Mouse (Mus musculus): ENCODE data around the gene Chd8. TPM values are rescaled to one million over a fixed set of nuclear protein-coding genes. Genes with fewer than 3 reads are reported as not detected.

The Chd8 gene
- polyA plus RNA-seq, 1 experiment from 2014 or later = 20.9 TPM

DNA sequence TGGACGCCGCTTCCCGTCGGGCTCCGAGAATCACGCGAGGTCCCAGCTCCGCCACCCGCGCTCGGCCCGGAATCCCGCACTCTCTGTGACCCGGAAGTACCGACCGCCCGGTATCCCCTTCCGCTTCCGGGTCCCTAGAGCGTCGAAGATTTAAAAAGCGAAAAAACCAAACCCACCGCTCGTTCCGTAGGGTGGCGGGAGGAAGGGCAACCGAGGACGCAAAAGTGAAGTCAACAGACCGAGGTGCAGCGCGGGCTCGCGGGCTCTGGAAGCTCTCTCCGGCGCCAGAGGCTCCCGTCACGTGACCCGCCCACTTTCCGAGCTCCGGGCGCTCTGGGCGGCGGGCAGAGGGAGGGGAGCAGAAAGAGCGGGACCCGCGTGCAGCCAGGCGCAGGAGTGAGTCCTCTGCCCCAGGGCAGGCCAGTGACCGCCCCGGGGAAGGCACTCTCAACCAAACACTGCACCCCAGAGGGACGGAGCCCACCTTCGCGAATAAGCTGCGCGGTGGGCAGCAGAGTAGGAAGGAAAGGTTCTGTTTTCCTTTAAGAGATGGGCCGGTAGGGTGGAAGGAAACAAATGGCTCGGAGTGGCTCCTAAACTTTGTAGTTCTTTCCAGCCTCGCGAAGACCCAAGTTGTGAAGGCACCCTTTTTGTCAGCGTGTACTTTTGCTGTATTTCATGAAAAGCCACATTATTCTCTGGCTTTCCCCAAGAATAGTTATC lies 60.3 kb downstream of the Chd8 start, which contains the start of gene Supt16:
Supt16 (minus strand) TSS at position 261 of the 723 bp plus-strand sequence.
- H3K4me3 ChIP-seq = peak within 1 kb of the TSS; percentile 100
- peak within 1 kb of the TSS; percentile 97 for H3K9ac ChIP-seq
- H3K27ac ChIP-seq = peak within 1 kb of the TSS; percentile 99
- H3K27me3 ChIP-seq (replicated peaks) = no peaks in the 10 kb centered on the region
- WGBS (ENCODE audit: insufficient replicate concordance) = under 1% methylated on average over 59 of the region's 59 CpGs
- H3K36me3 ChIP-seq = peaks cover 54% of the 10 kb centered on the region
- peak; percentile 88 for ATAC-seq
- peak within 1 kb of the TSS; percentile 81 for H3K4me2 ChIP-seq
- H3K9me3 ChIP-seq (replicated peaks) = no peaks in the 10 kb centered on the region
- H3K4me1 ChIP-seq = peaks cover 62% of the 10 kb centered on the region

DNA sequence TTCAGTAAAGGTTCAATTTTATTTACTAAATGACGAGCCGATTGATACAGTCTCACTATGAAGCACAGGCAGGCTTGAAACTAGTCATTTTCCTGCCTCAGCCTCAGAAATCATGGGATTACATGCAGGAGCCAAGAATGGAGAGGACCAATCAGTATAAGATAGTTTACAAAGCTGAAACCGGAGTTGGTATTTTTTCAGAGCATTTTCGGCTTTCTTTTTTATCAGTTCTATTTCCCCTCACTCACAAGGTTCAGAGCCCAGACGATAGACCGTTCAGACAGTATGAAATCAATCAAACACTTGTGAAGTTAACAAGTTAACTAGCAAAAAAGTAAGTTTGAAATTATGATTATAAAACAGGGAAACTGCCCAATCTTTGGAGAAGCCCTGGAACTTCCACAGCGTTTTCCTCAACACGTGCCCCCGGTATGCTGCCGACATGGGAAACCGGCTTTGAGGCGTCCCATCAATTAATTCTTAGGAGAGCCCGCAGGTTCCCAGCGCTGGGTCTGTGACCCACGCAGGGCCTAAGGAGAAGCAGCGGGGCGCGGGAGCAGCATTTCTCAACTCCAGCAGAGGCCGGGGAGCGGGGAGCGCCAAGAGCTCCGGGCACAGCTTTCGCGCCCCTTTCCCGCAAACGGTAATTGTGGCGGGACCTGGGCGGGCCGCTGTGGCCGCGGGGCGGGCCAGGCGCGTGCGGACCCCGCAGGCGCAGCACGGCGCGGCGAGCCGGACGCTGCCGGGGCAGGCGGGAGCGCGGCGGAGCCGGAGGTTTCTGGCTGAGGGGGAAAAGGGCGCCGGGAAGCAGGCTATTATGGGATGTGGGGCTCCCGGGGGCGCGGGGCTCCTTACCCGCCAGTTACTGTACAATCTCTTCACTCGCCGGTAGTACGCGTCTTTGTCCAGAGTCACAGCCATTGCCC lies 61.1 kb downstream of the Chd8 start:
- Histone ChIP-seq H3K9ac (peak overlapping the region; percentile 97), H3K9me3 (replicated peaks) (no peaks in the 10 kb centered on the region), H3K4me1 (peaks cover 70% of the 10 kb centered on the region), H3K4me2 (peak overlapping the region; percentile 81), H3K36me3 (peaks cover 52% of the 10 kb centered on the region), H3K4me3 (peak overlapping the region; percentile 100), H3K27ac (peak overlapping the region; percentile 99), H3K27me3 (replicated peaks) (no peaks in the 10 kb centered on the region)
- ATAC-seq = peak; percentile 42
- WGBS (ENCODE audit: insufficient replicate concordance) = under 1% methylated on average over 54 of the region's 59 CpGs

DNA sequence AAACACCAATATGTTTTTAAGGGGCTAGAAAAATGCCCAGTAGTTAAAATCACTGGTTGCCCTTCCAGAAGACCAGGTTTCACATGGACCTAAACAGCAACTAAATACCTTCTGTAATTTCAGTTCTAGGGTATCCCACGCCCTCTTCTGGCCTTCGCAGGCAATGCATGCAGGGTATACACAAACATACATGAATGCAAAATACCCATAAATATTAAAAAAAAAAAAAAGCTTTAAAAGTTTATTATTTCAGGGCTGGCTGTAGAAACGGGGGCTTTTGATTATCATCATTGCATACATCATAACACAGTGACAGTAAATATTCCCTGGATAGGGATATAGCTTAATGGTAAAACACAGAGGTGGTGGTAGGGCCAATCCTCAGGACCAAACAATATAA lies 61.9 kb downstream of the Chd8 start:
- H3K36me3 ChIP-seq = peaks cover 46% of the 10 kb centered on the region
- H3K27ac ChIP-seq = peak overlapping the region; percentile 99; the same call in 1 of the 2 replicates
- peak overlapping the region; percentile 97 for H3K9ac ChIP-seq
- H3K4me1 ChIP-seq = peaks cover 78% of the 10 kb centered on the region
- 0% methylated on average over 3 of the region's 3 CpGs for WGBS (ENCODE audit: insufficient replicate concordance)
- ATAC-seq = no peak
- no peaks in the 10 kb centered on the region for H3K9me3 ChIP-seq (replicated peaks)
- H3K4me2 ChIP-seq = peak overlapping the region; percentile 81
- no peaks in the 10 kb centered on the region for H3K27me3 ChIP-seq (replicated peaks)
- H3K4me3 ChIP-seq = peak overlapping the region; percentile 100

DNA sequence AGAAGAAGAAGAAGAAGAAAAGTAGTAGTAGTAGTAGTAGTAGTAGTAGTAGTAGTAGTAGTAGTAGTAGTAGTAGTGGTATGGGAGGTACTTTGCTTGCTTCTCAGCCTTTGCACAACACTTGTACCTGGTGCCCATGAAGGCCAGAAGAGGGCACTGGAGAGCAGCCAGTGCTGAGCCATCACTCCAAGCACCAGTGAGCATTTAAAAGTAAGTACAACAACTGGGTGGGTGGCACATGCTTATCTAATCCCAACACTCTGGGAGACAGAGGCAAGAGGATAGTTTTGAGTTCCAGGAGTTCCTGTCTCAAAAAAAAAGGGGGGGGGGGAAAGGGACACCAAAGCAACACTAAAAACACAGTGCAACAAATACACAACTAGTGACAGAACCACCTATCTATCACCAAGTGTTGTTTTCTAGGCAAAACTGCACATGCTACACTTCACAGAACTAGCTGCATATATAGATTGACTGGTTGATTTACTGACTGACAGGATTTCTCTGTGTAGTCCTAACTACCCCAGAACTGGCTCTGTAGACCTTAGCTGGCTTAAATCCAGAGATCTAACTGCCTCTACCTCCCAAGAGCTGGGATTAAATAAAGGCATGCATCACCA lies 66.7 kb downstream of the Chd8 start:
- no peaks in the 10 kb centered on the region for H3K9me3 ChIP-seq (replicated peaks)
- peaks cover 47% of the 10 kb centered on the region for H3K36me3 ChIP-seq
- H3K27ac ChIP-seq = peak overlapping the region; percentile 66
- peak overlapping the region; percentile 43 for H3K4me2 ChIP-seq
- no peak overlapping the region for H3K4me3 ChIP-seq
- ATAC-seq = peak; percentile 91
- no peak overlapping the region for H3K9ac ChIP-seq
- H3K27me3 ChIP-seq (replicated peaks) = no peaks in the 10 kb centered on the region
- H3K4me1 ChIP-seq = peaks cover 71% of the 10 kb centered on the region

DNA sequence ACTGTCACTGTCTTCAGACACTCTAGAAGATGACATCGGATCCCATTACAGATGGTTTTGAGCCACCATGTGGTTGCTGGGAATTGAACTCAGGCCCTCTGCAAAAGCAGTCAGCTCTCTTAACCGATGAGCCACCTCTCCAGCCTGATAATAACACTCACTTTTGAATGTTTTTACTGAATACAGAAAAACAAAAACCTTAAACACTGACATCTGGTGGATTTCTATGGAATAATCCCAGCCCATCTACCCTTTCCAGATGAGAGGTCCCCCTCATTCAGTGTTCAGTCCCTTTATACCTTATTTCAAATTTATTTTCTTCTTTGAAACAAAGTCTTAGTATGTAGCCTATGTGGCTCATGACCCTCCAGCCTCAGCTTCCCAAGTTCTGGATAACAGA lies 68.1 kb downstream of the Chd8 start:
- Histone ChIP-seq H3K27me3 (replicated peaks) (no peaks in the 10 kb centered on the region), H3K9ac (no peak overlapping the region), H3K27ac (no peak overlapping the region), H3K4me1 (peaks cover 59% of the 10 kb centered on the region), H3K9me3 (replicated peaks) (no peaks in the 10 kb centered on the region), H3K36me3 (peaks cover 49% of the 10 kb centered on the region), H3K4me3 (no peak overlapping the region), H3K4me2 (no peak overlapping the region)
- WGBS (ENCODE audit: insufficient replicate concordance) = 59% methylated on average over 2 of the region's 2 CpGs
- no peak for ATAC-seq

DNA sequence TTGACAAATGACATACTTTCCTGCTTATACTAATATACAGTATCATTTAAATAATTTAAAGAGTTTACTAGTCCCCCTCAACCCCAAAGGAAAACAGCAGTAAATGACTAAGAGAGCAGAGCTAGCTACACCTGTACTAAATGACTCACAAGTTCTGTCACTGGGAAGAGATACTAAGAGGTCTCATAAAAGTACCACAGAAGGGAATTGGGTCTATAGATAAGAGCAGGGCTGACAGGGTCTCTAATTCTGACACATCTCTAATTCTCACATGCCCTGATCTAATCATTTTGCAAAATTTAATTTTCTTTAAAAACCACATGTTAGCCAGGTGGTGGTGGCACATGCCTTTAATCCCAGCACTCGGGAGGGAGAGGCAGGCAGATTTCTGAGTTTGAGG lies 68.8 kb downstream of the Chd8 start:
- 57% methylated on average over 1 of the region's 1 CpGs for whole genome bisulfite sequencing (ENCODE audit: insufficient replicate concordance)
- Histone ChIP-seq H3K36me3 (peaks cover 50% of the 10 kb centered on the region), H3K4me1 (peaks cover 52% of the 10 kb centered on the region), H3K9me3 (replicated peaks) (no peaks in the 10 kb centered on the region), H3K27ac (no peak overlapping the region), H3K4me2 (no peak overlapping the region), H3K4me3 (no peak overlapping the region), H3K27me3 (replicated peaks) (no peaks in the 10 kb centered on the region), H3K9ac (no peak overlapping the region)
- ATAC-seq = no peak; the same call in 1 of the 2 replicates

DNA sequence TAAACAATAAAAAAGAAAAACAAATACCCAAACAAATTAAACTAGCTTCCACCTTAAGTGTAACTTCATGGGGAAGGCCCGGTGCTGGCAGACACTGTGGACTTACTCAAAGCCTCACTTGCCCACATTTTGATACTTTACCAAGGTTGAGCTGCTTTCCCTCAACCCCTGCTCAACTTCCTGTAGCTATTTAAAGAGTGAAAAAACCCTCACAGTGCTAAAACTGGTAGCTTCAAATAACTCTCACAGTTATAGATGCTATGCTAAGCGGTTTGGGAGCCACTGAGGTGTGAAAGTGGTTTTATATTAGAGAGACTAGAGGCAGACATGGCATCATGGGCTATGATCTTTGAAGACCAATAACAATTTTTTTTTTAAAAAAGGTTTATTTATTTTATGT lies 91.0 kb downstream of the Chd8 start:
- H3K36me3 ChIP-seq = peaks cover 94% of the 10 kb centered on the region
- WGBS (ENCODE audit: insufficient replicate concordance) = 81% methylated on average over 2 of the region's 2 CpGs
- no peaks in the 10 kb centered on the region for H3K27me3 ChIP-seq (replicated peaks)
- H3K9me3 ChIP-seq (replicated peaks) = no peaks in the 10 kb centered on the region
- H3K4me2 ChIP-seq = no peak overlapping the region
- no peak overlapping the region for H3K9ac ChIP-seq
- ATAC-seq = no peak
- H3K27ac ChIP-seq = no peak overlapping the region
- H3K4me1 ChIP-seq = no peaks in the 10 kb centered on the region
- H3K4me3 ChIP-seq = no peak overlapping the region

DNA sequence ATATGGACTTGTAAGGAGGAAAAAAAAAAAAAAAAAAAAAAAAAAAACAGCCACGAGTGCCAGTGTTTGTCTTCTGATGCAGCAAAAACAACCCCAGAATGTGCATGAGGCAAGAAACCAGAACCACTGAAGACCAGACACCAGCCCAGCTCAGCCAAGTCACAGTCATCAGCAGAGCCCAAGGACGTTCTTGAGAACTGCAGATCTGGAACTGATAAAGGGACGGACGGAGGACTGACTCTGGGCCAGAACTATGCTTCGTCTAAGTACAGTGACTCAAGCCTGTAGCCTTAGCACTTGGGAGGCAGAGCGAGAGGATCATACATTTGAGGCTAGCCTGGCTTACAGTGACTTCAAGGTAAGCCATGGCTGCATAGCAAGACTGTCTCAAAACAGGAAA lies 96.7 kb downstream of the Chd8 start:
- no peak overlapping the region for H3K4me3 ChIP-seq
- no peaks in the 10 kb centered on the region for H3K27me3 ChIP-seq (replicated peaks)
- no peak overlapping the region for H3K9ac ChIP-seq
- H3K27ac ChIP-seq = no peak overlapping the region
- no peak for ATAC-seq
- H3K9me3 ChIP-seq (replicated peaks) = no peaks in the 10 kb centered on the region
- peaks cover 79% of the 10 kb centered on the region for H3K36me3 ChIP-seq
- no peak overlapping the region for H3K4me2 ChIP-seq
- no peaks in the 10 kb centered on the region for H3K4me1 ChIP-seq
- WGBS (ENCODE audit: insufficient replicate concordance) = 67% methylated on average over 6 of the region's 6 CpGs

DNA sequence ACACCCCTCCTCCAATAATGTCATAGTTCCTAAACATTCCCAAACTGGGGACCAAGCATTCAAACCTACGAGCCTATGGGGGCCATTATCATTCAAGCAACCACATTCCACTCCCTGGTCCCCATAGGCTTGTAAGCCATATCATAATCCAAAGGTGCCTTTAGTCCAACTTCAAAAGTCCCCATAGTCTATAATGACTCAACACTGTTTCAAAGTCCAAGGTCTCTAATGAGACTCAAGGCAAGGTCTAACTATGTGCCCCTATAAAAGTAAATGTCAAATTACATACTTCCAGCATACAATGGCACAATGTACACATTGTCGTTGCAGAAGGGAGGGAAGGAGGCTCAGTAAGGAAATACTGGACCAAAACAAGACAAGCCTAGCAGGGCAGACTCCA lies 102.6 kb downstream of the Chd8 start:
- Histone ChIP-seq H3K9me3 (replicated peaks) (no peaks in the 10 kb centered on the region), H3K4me3 (no peak overlapping the region), H3K4me1 (no peaks in the 10 kb centered on the region), H3K27me3 (replicated peaks) (no peaks in the 10 kb centered on the region; the same call in 1 of the 2 replicates), H3K4me2 (no peak overlapping the region), H3K9ac (no peak overlapping the region), H3K27ac (no peak overlapping the region), H3K36me3 (peaks cover 23% of the 10 kb centered on the region)
- 73% methylated on average over 2 of the region's 2 CpGs for WGBS (ENCODE audit: insufficient replicate concordance)
- no peak for ATAC-seq

DNA sequence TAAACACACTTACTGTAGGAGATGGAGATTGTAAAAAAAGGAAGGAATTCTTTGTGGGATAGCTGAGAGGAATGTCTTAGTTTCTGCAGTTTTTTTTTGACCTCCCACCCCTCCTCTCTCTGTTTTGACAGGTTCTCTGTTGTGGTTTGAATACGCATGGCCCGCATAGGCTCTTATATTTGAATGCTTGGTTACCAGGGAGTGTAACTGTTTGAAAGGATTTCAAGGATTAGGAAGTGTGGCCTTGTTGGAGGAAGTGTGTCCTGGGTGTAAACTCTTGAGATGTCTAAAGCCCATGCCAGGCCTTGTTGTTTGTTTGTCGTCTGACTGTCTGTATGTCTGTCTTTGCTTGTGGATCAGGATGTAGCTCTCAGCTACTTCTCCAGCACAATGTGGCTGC lies 105.0 kb downstream of the Chd8 start:
- Histone ChIP-seq H3K9me3 (replicated peaks) (no peaks in the 10 kb centered on the region), H3K27ac (no peak overlapping the region), H3K9ac (no peak overlapping the region), H3K27me3 (replicated peaks) (no peaks in the 10 kb centered on the region; the same call in 1 of the 2 replicates), H3K4me3 (no peak overlapping the region), H3K4me1 (no peaks in the 10 kb centered on the region), H3K4me2 (no peak overlapping the region), H3K36me3 (peaks cover under 1% of the 10 kb centered on the region; the same call in 1 of the 2 replicates)
- WGBS (ENCODE audit: insufficient replicate concordance) = 57% methylated on average over 3 of the region's 3 CpGs
- no peak for ATAC-seq

DNA sequence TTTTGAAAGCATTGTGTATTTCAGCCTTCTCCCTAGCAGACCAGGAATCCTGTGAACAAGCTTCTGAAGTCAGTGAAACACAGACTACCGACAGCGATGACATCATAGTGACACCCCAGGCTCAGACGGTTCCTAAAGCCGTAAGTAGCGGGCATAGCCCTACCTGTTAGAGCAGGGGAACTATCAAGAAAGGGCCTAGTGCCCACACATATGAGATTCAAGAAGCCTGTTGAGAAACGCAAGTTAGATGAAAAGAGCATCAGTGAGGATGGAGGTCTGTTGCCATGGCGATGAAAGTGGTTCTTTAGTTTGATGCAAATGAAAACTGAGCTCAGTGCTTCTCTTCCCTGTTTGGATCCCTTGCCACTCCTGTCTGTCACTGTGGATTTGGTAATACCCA lies 105.4 kb downstream of the Chd8 start:
- no peak overlapping the region for H3K27ac ChIP-seq
- H3K36me3 ChIP-seq = no peaks in the 10 kb centered on the region
- WGBS (ENCODE audit: insufficient replicate concordance) = 42% methylated on average over 7 of the region's 7 CpGs
- H3K9ac ChIP-seq = no peak overlapping the region
- ATAC-seq = no peak
- no peak overlapping the region for H3K4me2 ChIP-seq
- no peaks in the 10 kb centered on the region for H3K9me3 ChIP-seq (replicated peaks)
- no peak overlapping the region for H3K4me3 ChIP-seq
- H3K4me1 ChIP-seq = no peaks in the 10 kb centered on the region
- no peaks in the 10 kb centered on the region; the same call in 1 of the 2 replicates for H3K27me3 ChIP-seq (replicated peaks)

DNA sequence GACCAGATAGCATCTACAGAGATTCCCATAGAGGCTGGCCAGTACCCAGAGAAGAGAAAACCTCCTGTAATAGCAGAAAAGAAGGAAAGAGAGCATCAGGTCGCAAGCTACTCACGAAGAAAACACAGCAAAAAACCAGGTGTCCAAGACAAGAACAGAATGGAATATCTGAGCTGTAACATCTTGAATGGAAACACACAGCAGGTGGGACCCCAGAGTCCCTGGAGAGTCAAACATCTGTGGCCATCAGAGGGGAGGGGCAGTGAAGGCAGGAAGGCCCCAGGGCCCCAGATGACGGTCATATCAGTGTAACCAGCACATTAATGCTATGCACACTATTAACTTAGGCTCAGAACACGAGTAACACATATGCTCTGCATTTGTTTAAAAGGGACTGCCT lies 107.7 kb downstream of the Chd8 start:
- no peak overlapping the region for H3K4me2 ChIP-seq
- H3K27ac ChIP-seq = no peak overlapping the region
- no peak for ATAC-seq
- no peaks in the 10 kb centered on the region for H3K9me3 ChIP-seq (replicated peaks)
- no peak overlapping the region for H3K4me3 ChIP-seq
- no peaks in the 10 kb centered on the region for H3K36me3 ChIP-seq
- no peaks in the 10 kb centered on the region; the same call in 1 of the 2 replicates for H3K27me3 ChIP-seq (replicated peaks)
- H3K9ac ChIP-seq = no peak overlapping the region
- WGBS (ENCODE audit: insufficient replicate concordance) = 52% methylated on average over 4 of the region's 4 CpGs
- no peaks in the 10 kb centered on the region for H3K4me1 ChIP-seq

Data from liver, embryonic 12.5 days (tissue).